Mouse (Mus musculus) spleen, adult 2 months (tissue): ENCODE measurements around the gene Col1a1. TPM values are rescaled to one million over a fixed set of nuclear protein-coding genes. Genes with fewer than 3 reads are reported as not detected.

Source experiments
- DNase-seq, 2 experiments: peaks; one replicate each; pipeline versions ENCODE4 v3.0.0 to v3.0.0-alpha.2; 2012 to 2021; ENCODE audit warnings: low spot score in 2 of 2, low read depth in 1 of 2
- H3K27ac ChIP-seq: fragments of 200-500 bp; 2 replicates; pipeline ENCODE4 v1.5.1; 2012; ENCODE audit warnings: low read length, inconsistent platforms; ENCODE audit not compliant: insufficient read depth
- H3K27me3 ChIP-seq: fragments of 200-500 bp; 2 replicates; pipeline ENCODE4 v1.6.1; 2012; ENCODE audit warnings: mild to moderate bottlenecking, moderate library complexity, low read length, inconsistent platforms; ENCODE audit not compliant: control insufficient read depth, insufficient read depth
- H3K36me3 ChIP-seq: fragments of 200-500 bp; 2 replicates; pipeline ENCODE4 v1.6.1; 2012; ENCODE audit warnings: mild to moderate bottlenecking, low read length, inconsistent platforms; ENCODE audit not compliant: control insufficient read depth, insufficient read depth
- H3K4me1 ChIP-seq: fragments of 200-500 bp; 2 replicates; pipeline ENCODE4 v1.6.1; 2011; ENCODE audit warnings: inconsistent platforms; ENCODE audit not compliant: control insufficient read depth, insufficient read depth, insufficient read length
- H3K4me3 ChIP-seq: fragments of 200-500 bp; 2 replicates; pipeline ENCODE4 v1.5.1; 2011; ENCODE audit warnings: mild to moderate bottlenecking, inconsistent platforms; ENCODE audit not compliant: insufficient read depth, insufficient read length; ENCODE audit errors: extremely low read depth
- CTCF ChIP-seq: fragments of 200-500 bp; IDR thresholded peaks from 2 replicates; pipeline ENCODE4 v1.5.1; 2011; ENCODE audit warnings: mild to moderate bottlenecking, inconsistent platforms; ENCODE audit not compliant: insufficient read depth, insufficient read length, insufficient replicate concordance; ENCODE audit errors: extremely low read depth
- POLR2A ChIP-seq: fragments of 200-500 bp; IDR thresholded peaks from 2 replicates; pipeline ENCODE4 v1.6.1; 2011; ENCODE audit warnings: low read depth, low read length, inconsistent platforms
- WGBS: fragments of 180-500 bp; shearing (Covaris S2); methylation state at CpG from one replicate; pipeline ENCODE4 v1.1.7; 2018; 5-methylcytosine and 5-hydroxymethylcytosine counted together
- polyA plus RNA-seq: library from polyadenylated mRNA; depleted of rRNA; stranded (reverse); fragments of >200 nt; gene quantifications from 2 replicates; pipeline ENCODE4 v1.2.3, GENCODE M21; 2012

Col1a1 gene
- polyA plus RNA-seq, 1 experiment: 24.2 TPM

DNA sequence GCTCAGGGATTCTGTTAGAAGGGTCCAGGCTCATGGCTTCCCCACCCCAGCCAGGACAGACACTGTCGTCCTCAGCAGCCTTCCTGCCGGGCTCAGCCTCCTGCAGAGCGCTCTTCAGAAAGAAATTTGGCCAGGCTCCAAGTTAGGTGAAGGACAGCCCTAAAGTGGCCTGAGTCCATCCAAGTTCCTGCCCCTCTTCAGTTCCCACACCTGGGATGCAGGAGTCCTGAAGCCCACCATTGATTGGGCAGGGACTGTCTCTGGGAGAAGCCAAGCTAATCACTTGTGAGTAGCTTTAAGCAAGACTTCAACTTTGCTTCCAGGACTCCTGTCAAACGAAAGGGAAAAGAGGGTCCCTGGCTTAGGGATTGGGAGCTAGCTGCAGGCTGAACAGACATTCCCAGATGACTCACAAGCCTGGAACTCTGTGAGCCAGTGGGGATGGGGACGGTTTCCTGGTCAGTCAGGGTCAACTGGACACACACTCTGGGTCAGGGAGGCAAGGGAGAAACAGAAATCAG lies 8.2 kb upstream of the Col1a1 start:
- DNase-seq: no peak
- H3K36me3 ChIP-seq: no peaks in the 10 kb centered on the region
- WGBS: 38% methylated on average over 5 of the region's 5 CpGs
- no peak overlapping the region for H3K4me3 ChIP-seq
- H3K4me1 ChIP-seq: no peaks in the 10 kb centered on the region
- TF ChIP-seq POLR2A (no peak), CTCF (no peak)
- H3K27ac ChIP-seq: no peak overlapping the region
- H3K27me3 ChIP-seq: no peaks in the 10 kb centered on the region

DNA sequence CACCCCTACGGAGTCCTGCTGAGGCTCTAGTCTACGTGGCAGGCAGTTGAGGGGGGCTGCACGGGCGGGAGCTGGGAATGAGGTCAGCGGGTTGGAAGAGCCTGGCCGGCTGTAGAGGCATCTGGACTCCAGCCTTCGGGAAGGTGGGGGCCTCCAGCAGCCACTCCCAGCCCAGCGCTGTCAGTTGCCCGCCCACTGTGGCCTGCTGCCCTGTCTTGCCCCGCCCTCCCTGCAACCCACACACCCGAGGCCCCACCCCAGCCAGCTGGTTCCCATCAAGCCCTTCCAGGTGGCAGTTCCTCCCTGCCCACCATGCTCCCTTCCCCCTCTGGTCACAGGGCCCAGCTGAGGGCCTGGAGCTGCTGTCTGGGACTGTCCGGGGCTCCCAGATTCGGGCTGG lies 7.2 kb upstream of the Col1a1 start:
- no peaks in the 10 kb centered on the region for H3K36me3 ChIP-seq
- no peaks in the 10 kb centered on the region for H3K27me3 ChIP-seq
- peak in 1 of 2 experiments; percentile 22 for DNase-seq
- TF ChIP-seq CTCF (no peak), POLR2A (no peak)
- 0 out of 2 replicates have a peak overlapping the region, but pooled peaks have one; percentile 30 for H3K27ac ChIP-seq
- 13% methylated on average over 13 of the region's 13 CpGs for WGBS
- H3K4me3 ChIP-seq: no peak overlapping the region
- no peaks in the 10 kb centered on the region for H3K4me1 ChIP-seq

GRCm38 (mm10) chr11:94929599-94929998 lies 6.4 kb upstream of the Col1a1 start:
- TF ChIP-seq POLR2A: no peak
- TF ChIP-seq CTCF: no peak
- Histone ChIP-seq H3K4me3 (no peak overlapping the region), H3K36me3 (no peaks in the 10 kb centered on the region), H3K27ac (no peak overlapping the region), H3K27me3 (no peaks in the 10 kb centered on the region), H3K4me1 (no peaks in the 10 kb centered on the region)
- WGBS: 86% methylated on average over 9 of the region's 9 CpGs
- DNase-seq: no peak

DNA sequence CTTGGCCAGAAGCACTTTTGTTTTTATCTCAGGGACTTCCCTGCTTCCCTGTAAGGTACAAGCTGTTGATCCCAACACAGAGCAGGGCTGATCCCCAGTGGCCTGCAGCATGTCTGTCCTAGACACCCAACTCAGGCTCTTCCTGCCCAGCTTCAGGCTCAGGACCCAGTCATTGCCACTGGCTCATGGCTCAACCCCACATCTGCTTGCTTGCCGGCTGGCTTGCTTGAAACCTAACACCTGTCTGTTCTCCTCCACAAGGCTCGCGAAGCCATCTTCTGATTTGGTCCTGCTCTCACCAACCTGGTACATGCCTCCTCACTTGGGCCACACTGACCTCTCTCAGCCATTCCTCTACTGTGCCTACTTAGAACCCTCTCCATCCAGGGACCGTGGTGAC lies 5.9 kb upstream of the Col1a1 start:
- no peak for TF ChIP-seq CTCF
- TF ChIP-seq POLR2A: no peak
- H3K27me3 ChIP-seq: no peaks in the 10 kb centered on the region
- H3K4me3 ChIP-seq: no peak overlapping the region
- WGBS: 83% methylated on average over 4 of the region's 4 CpGs
- no peak for DNase-seq
- H3K36me3 ChIP-seq: no peaks in the 10 kb centered on the region
- H3K4me1 ChIP-seq: no peaks in the 10 kb centered on the region
- no peak overlapping the region for H3K27ac ChIP-seq

GRCm38 (mm10) chr11:94933584-94933983 lies 2.4 kb upstream of the Col1a1 start:
- H3K27ac ChIP-seq: no peak overlapping the region
- no peaks in the 10 kb centered on the region for H3K36me3 ChIP-seq
- TF ChIP-seq CTCF (no peak), POLR2A (no peak)
- no peak overlapping the region for H3K4me3 ChIP-seq
- no peak for DNase-seq
- H3K27me3 ChIP-seq: peaks cover 2% of the 10 kb centered on the region
- WGBS: 51% methylated on average over 8 of the region's 8 CpGs
- no peaks in the 10 kb centered on the region; the same call in 1 of the 2 replicates for H3K4me1 ChIP-seq

DNA sequence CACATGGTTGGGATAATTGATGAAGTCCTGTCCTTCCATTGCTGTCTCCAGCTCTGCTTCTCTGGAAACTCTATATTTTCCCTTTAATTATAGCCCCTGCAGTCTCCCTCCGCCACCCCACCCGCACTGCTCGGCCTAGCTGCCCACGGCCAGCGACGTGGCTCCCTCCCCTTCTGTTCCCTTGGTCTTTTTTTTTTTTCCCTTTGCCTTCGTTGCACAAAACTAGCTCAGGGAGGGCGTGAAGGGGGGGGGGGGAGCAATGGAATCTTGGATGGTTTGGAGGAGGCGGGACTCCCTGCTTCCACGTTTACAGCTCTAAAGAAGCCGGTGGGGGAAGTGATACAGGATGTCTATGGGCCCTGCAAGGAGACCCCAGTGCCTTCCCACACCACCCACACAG lies 1.5 kb upstream of the Col1a1 start:
- no peak overlapping the region for H3K27ac ChIP-seq
- TF ChIP-seq POLR2A: no peak
- H3K27me3 ChIP-seq: peaks cover 2% of the 10 kb centered on the region
- H3K36me3 ChIP-seq: no peaks in the 10 kb centered on the region
- 62% methylated on average over 11 of the region's 11 CpGs for WGBS
- no peak overlapping the region for H3K4me3 ChIP-seq
- no peak for DNase-seq
- no peaks in the 10 kb centered on the region; the same call in 1 of the 2 replicates for H3K4me1 ChIP-seq

- Histone ChIP-seq H3K4me3 (peak overlapping the region; percentile 36), H3K27me3 (peaks cover 2% of the 10 kb centered on the region), H3K27ac (no peak overlapping the region), H3K36me3 (no peaks in the 10 kb centered on the region), H3K4me1 (no peaks in the 10 kb centered on the region; the same call in 1 of the 2 replicates)
- DNase-seq: peak; percentile 57 to 72
- under 1% methylated on average over 17 of the region's 17 CpGs for WGBS
- TF ChIP-seq POLR2A (no peak), CTCF (peak; percentile 64; the same call in 1 of the 2 replicates)
Observed at GRCm38 (mm10) chr11:94936851-94937295, 849 bp downstream of the Col1a1 start.
